Mouse (Mus musculus) liver, embryonic 12.5 days (tissue): ENCODE results near the gene Vsnl1. TPM values are rescaled to one million over a fixed set of nuclear protein-coding genes. Genes with fewer than 3 reads are reported as not detected.

Source experiments
- ATAC-seq: fragments of 200-750 bp; cut with Nextera tagmentation; 2 replicates; pipeline ENCODE4 v1.8.0; 2017; ENCODE audit warnings: moderate number of reproducible peaks, mild to moderate bottlenecking, moderate library complexity
- H3K27ac ChIP-seq: fragments of 300-500 bp; sonication (generic); 2 replicates; pipeline ENCODE4 v1.5.1; 2016; ENCODE audit warnings: mild to moderate bottlenecking
- H3K27me3 ChIP-seq: fragments of 300-500 bp; sonication (generic); replicated peaks from 2 replicates; pipeline ENCODE4 v1.6.1; 2016; ENCODE audit warnings: mild to moderate bottlenecking, moderate library complexity
- H3K36me3 ChIP-seq: fragments of 300-500 bp; sonication (generic); 2 replicates; pipeline ENCODE4 v1.6.1; 2016; ENCODE audit warnings: mild to moderate bottlenecking, moderate library complexity
- H3K4me1 ChIP-seq: fragments of 300-500 bp; sonication (generic); 2 replicates; pipeline ENCODE4 v1.6.1; 2016
- H3K4me2 ChIP-seq: fragments of 300-500 bp; sonication (generic); 2 replicates; pipeline ENCODE4 v1.6.1; 2016; ENCODE audit warnings: mild to moderate bottlenecking, moderate library complexity
- H3K4me3 ChIP-seq: fragments of 300-500 bp; sonication (generic); 2 replicates; pipeline ENCODE4 v1.5.1; 2016; ENCODE audit warnings: mild to moderate bottlenecking, moderate library complexity
- H3K9ac ChIP-seq: fragments of 300-500 bp; sonication (generic); 2 replicates; pipeline ENCODE4 v1.6.1; 2016; ENCODE audit warnings: mild to moderate bottlenecking, moderate library complexity
- H3K9me3 ChIP-seq: fragments of 300-500 bp; sonication (generic); replicated peaks from 2 replicates; pipeline ENCODE4 v1.6.1; 2016; ENCODE audit warnings: mild to moderate bottlenecking, moderate library complexity
- WGBS: fragments of 180-500 bp; shearing (Covaris S2); methylation state at CpG from one replicate; pipeline ENCODE4 v1.1.7; 2016; ENCODE audit not compliant: insufficient replicate concordance; 5-methylcytosine and 5-hydroxymethylcytosine counted together
- polyA plus RNA-seq: library from polyadenylated mRNA; unstranded; fragments of >200 nt; fragmentation: Nextera tagmentation; extraction: Ambion mirVana; gene quantifications from 2 replicates; pipeline ENCODE4 v1.2.1, GENCODE M21; 2016

Gene Vsnl1
- 0.14 and 0.44 TPM in 2 replicates for polyA plus RNA-seq

GRCm38 (mm10) chr12:11436497-11437265, at the start of gene Vsnl1:
TSS of gene Vsnl1 (minus strand) at chr12:11436613.
- no peaks in the 10 kb centered on the region for H3K36me3 ChIP-seq
- no peaks in the 10 kb centered on the region for H3K4me1 ChIP-seq
- peak within 1 kb of the TSS; percentile 21 for H3K4me3 ChIP-seq
- 6% methylated on average over 34 of the region's 34 CpGs for WGBS
- no peak within 1 kb of the TSS for H3K9ac ChIP-seq
- 0 out of 2 replicates have a peak, but pooled peaks have one; percentile 37 for ATAC-seq
- peaks cover 52% of the 10 kb centered on the region for H3K27me3 ChIP-seq
- peak within 1 kb of the TSS; percentile 49 for H3K4me2 ChIP-seq
- H3K9me3 ChIP-seq = no peaks in the 10 kb centered on the region
- H3K27ac ChIP-seq = no peak within 1 kb of the TSS

DNA sequence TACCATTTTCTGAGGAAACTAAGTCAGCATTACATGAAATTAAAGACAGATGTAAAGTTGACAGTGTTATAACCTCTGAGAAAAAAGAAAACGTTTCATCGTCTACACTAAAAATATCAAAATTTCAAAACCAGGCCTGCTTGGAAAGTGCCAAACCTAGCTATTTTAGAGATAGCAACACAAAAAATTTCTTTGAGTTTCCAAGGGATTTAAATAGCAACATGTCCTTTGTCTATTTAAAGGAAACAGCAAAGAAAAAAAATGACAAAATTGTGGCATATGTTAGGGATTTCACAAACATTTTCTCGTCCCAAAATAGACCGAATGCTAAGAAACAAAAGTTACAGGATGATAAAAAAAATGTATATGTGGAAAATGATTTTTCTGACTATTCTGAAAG, 20.2 kb upstream of the Vsnl1 start:
- H3K9ac ChIP-seq = no peak overlapping the region
- no peak overlapping the region for H3K4me3 ChIP-seq
- no peak overlapping the region for H3K27ac ChIP-seq
- peaks cover 15% of the 10 kb centered on the region for H3K27me3 ChIP-seq
- ATAC-seq = no peak
- no peak overlapping the region for H3K4me2 ChIP-seq
- WGBS = 68% methylated on average over 4 of the region's 4 CpGs
- no peaks in the 10 kb centered on the region for H3K9me3 ChIP-seq
- no peaks in the 10 kb centered on the region for H3K36me3 ChIP-seq
- peaks cover 8% of the 10 kb centered on the region for H3K4me1 ChIP-seq

GRCm38 (mm10) chr12:11456213-11456612, 19.8 kb upstream of the Vsnl1 start:
- peak overlapping the region; percentile 77 for H3K4me2 ChIP-seq
- no peak overlapping the region for H3K27ac ChIP-seq
- no peaks in the 10 kb centered on the region for H3K36me3 ChIP-seq
- no peak for ATAC-seq
- H3K9ac ChIP-seq = peak overlapping the region; percentile 46; the same call in 1 of the 2 replicates
- H3K4me1 ChIP-seq = peaks cover 8% of the 10 kb centered on the region
- H3K4me3 ChIP-seq = peak overlapping the region; percentile 49
- H3K27me3 ChIP-seq = peaks cover 15% of the 10 kb centered on the region
- no peaks in the 10 kb centered on the region for H3K9me3 ChIP-seq
- 6% methylated on average over 11 of the region's 11 CpGs for WGBS

GRCm38 (mm10) chr12:11455549-11456194, 19.3 kb upstream of the Vsnl1 start, which contains the start of gene Rad51ap2:
TSS of gene Rad51ap2 (plus strand) at chr12:11456079.
- H3K36me3 ChIP-seq = no peaks in the 10 kb centered on the region
- 2% methylated on average over 40 of the region's 40 CpGs for WGBS
- no peak within 1 kb of the TSS for H3K27ac ChIP-seq
- no peaks in the 10 kb centered on the region for H3K9me3 ChIP-seq
- ATAC-seq = peak; percentile 99
- H3K4me3 ChIP-seq = peak within 1 kb of the TSS; percentile 49
- peak within 1 kb of the TSS; percentile 46; the same call in 1 of the 2 replicates for H3K9ac ChIP-seq
- peaks cover 15% of the 10 kb centered on the region for H3K27me3 ChIP-seq
- H3K4me1 ChIP-seq = peaks cover 8% of the 10 kb centered on the region
- peak within 1 kb of the TSS; percentile 77 for H3K4me2 ChIP-seq

- H3K4me1 ChIP-seq = peaks cover 8% of the 10 kb centered on the region
- H3K36me3 ChIP-seq = no peaks in the 10 kb centered on the region
- no peak overlapping the region for H3K9ac ChIP-seq
- no peak overlapping the region for H3K27ac ChIP-seq
- WGBS = 48% methylated on average over 5 of the region's 5 CpGs
- H3K9me3 ChIP-seq = no peaks in the 10 kb centered on the region
- ATAC-seq = no peak
- H3K4me2 ChIP-seq = no peak overlapping the region
- peaks cover 15% of the 10 kb centered on the region for H3K27me3 ChIP-seq
- H3K4me3 ChIP-seq = no peak overlapping the region
These were observed 17.7 kb upstream of the Vsnl1 start for GRCm38 (mm10) chr12:11454146-11454545.

DNA sequence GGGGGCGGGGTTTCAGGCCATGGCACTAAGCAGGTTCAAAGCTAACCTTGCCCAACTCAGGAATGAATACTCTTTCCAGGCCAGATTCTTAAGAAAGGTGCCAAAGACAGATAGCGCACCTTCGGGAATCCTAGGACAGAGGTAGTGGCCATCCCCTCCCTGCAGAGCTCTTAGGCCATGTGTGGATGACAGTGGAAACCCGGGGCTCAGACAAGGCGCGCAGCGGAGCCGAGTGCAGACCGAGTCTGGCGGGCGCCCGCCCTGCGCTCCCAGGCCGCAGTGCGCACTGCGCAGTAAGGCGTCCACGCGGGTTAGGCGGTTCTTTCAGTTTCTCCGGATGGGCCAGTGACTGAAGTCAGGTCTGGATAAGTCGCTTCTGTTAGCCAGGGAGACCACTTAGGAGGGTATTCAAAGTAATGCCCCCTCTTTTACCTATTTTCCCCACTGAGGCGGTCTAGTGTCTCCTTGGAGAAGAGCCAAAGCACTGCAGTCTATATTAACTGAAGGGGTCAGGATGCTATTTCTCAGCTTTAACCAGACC, 1.6 kb upstream of the Vsnl1 start:
- Histone ChIP-seq H3K9ac (no peak overlapping the region), H3K9me3 (no peaks in the 10 kb centered on the region), H3K4me2 (peak overlapping the region; percentile 49), H3K27ac (no peak overlapping the region), H3K27me3 (peaks cover 52% of the 10 kb centered on the region), H3K36me3 (no peaks in the 10 kb centered on the region), H3K4me3 (no peak overlapping the region), H3K4me1 (no peaks in the 10 kb centered on the region)
- ATAC-seq = no peak
- WGBS = 19% methylated on average over 23 of the region's 23 CpGs

GRCm38 (mm10) chr12:11437266-11437906, 973 bp upstream of the Vsnl1 start:
- 18% methylated on average over 17 of the region's 17 CpGs for WGBS

GRCm38 (mm10) chr12:11436023-11436350, 426 bp downstream of the Vsnl1 start:
- H3K4me1 ChIP-seq = no peaks in the 10 kb centered on the region
- 9% methylated on average over 12 of the region's 12 CpGs for WGBS
- H3K27me3 ChIP-seq = peaks cover 52% of the 10 kb centered on the region
- H3K9me3 ChIP-seq = no peaks in the 10 kb centered on the region
- H3K4me3 ChIP-seq = peak overlapping the region; percentile 21; the same call in 1 of the 2 replicates
- ATAC-seq = no peak
- no peak overlapping the region for H3K9ac ChIP-seq
- H3K36me3 ChIP-seq = no peaks in the 10 kb centered on the region
- H3K27ac ChIP-seq = no peak overlapping the region
- peak overlapping the region; percentile 49 for H3K4me2 ChIP-seq

More at GRCm38 (mm10) chr12:11437266-11437906, 973 bp upstream of the Vsnl1 start:
- peak overlapping the region; percentile 49 for H3K4me2 ChIP-seq
- peaks cover 52% of the 10 kb centered on the region for H3K27me3 ChIP-seq
- H3K9me3 ChIP-seq = no peaks in the 10 kb centered on the region
- no peak overlapping the region for H3K27ac ChIP-seq
- ATAC-seq = no peak
- no peaks in the 10 kb centered on the region for H3K36me3 ChIP-seq
- H3K9ac ChIP-seq = no peak overlapping the region
- H3K4me3 ChIP-seq = no peak overlapping the region
- no peaks in the 10 kb centered on the region for H3K4me1 ChIP-seq

- WGBS = 9% methylated on average over 15 of the region's 15 CpGs
- H3K4me1 ChIP-seq = no peaks in the 10 kb centered on the region
- no peaks in the 10 kb centered on the region for H3K9me3 ChIP-seq
- no peak overlapping the region for H3K9ac ChIP-seq
- no peak overlapping the region for H3K27ac ChIP-seq
- H3K36me3 ChIP-seq = no peaks in the 10 kb centered on the region
- no peak overlapping the region for H3K4me3 ChIP-seq
- peak overlapping the region; percentile 49 for H3K4me2 ChIP-seq
- no peak for ATAC-seq
- H3K27me3 ChIP-seq = peaks cover 52% of the 10 kb centered on the region
These were observed 979 bp downstream of the Vsnl1 start for GRCm38 (mm10) chr12:11435246-11436022.

GRCm38 (mm10) chr12:11434446-11434845, 2.0 kb downstream of the Vsnl1 start:
- Histone ChIP-seq H3K9ac (no peak overlapping the region), H3K36me3 (no peaks in the 10 kb centered on the region), H3K4me3 (no peak overlapping the region), H3K27me3 (peaks cover 52% of the 10 kb centered on the region), H3K4me2 (no peak overlapping the region), H3K4me1 (no peaks in the 10 kb centered on the region), H3K27ac (no peak overlapping the region), H3K9me3 (no peaks in the 10 kb centered on the region)
- ATAC-seq = no peak
- WGBS = 57% methylated on average over 8 of the region's 8 CpGs

- 59% methylated on average over 1 of the region's 1 CpGs for WGBS
- no peak for ATAC-seq
These were observed 2.7 kb downstream of the Vsnl1 start for GRCm38 (mm10) chr12:11433716-11434115.

More at GRCm38 (mm10) chr12:11433716-11434115, 2.7 kb downstream of the Vsnl1 start:
- H3K27ac ChIP-seq = no peak overlapping the region
- H3K4me3 ChIP-seq = no peak overlapping the region
- peaks cover 49% of the 10 kb centered on the region for H3K27me3 ChIP-seq
- no peak overlapping the region for H3K4me2 ChIP-seq
- H3K9ac ChIP-seq = no peak overlapping the region
- H3K36me3 ChIP-seq = no peaks in the 10 kb centered on the region
- H3K9me3 ChIP-seq = no peaks in the 10 kb centered on the region
- H3K4me1 ChIP-seq = no peaks in the 10 kb centered on the region
